Mouse (Mus musculus) heart, postnatal 25 days (tissue): ENCODE measurements around the gene Abhd15. TPM values are rescaled to one million over a fixed set of nuclear protein-coding genes. Genes with fewer than 3 reads are reported as not detected.

Experiments
- DNase-seq: peaks from one replicate; pipeline ENCODE4 v3.0.0; 2022; ENCODE audit warnings: low spot score
- intact Hi-C: fragments of 180-260 bp; cut with DNase I; formaldehyde crosslinking; loops from one replicate; pipeline ENCODE4 v1.15.1; 2025
- total RNA-seq, 2 experiments: library from RNA; stranded (reverse); gene quantifications; 2 replicates each; pipeline ENCODE4 v1.2.3; 2021

Gene Abhd15
- total RNA-seq, 2 experiments from 2014 or later, result 1.9 to 2.0 TPM

DNA sequence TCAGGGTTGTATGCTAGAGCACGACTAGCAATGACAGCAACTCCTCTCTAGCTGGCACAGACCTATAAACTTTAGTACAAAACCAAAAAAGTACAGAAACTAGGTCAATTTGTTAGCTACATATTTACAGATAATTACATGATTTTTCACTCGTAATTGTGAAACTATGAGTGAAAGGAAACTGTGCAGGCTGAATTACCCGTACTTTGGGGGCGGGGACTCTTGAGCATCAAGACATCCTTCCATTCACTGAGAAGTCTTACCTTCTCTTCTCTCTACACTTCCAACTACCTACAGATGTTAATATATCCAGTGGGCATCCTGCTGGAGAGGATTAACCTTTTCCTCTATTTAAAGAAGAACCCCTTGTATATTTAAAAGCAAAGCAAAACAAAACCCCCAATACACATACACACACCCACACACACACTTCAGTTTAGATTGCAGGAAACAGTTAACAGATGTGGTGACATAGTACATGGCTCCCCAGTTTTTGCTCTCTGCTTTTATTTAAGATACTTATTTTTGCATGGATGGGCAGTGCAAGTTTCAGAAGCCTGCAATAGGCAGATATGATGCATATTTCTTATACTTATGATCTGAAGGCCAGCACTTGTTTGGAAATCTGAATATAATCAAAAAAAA lies 17.4 kb downstream of the Abhd15 start:
- no peak for DNase-seq
- intact Hi-C loops, result no loop called here

GRCm38 (mm10) chr11:77545261-77545660 lies 30.3 kb downstream of the Abhd15 start:
- no peak for DNase-seq
- intact Hi-C loops, result no loop called here

DNA sequence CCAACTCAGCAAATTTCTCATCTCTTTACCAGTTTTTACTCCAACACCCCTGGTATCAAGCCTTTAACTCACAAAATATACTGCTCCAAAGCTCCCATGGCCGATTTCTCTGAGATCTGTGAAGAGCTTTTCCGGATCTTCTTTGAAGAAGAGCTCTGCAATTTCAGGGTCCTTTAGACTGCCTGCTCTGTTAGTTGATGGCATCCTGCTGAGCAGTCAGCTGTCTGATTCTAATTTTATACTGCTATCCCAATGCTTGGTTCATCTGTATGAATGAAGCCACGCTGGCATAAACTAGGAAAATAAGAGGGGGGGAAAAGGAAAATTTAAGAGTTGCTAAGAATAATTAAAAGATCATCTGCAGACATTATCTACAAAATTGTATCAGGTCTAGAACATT lies 70.3 kb downstream of the Abhd15 start:
- no peak for DNase-seq
- intact Hi-C loops, result no loop called here

Other genes starting within 250 kb of the Abhd15 start
- 100 to 1,000 TPM; 203 to 217 TPM for gene Coro6, start 52.7 kb upstream of the Abhd15 start, total RNA-seq
- 10 to 100 TPM; 10.7 to 11.7 TPM for gene Ankrd13b, start 25.4 kb upstream of the Abhd15 start, total RNA-seq
- gene Git1, start 21.6 kb upstream of the Abhd15 start, total RNA-seq, result 10 to 100 TPM; 51.3 TPM
- 1 to 10 TPM; 8.4 to 9.6 TPM for gene Trp53i13, start 859 bp downstream of the Abhd15 start, total RNA-seq
- gene Gm10392, start 4.1 kb downstream of the Abhd15 start, total RNA-seq, result not detected
- 10 to 100 TPM; 51.8 to 58.4 TPM for gene Taok1, start 92.7 kb downstream of the Abhd15 start, total RNA-seq
- 10 to 100 TPM; 45.6 to 54.3 TPM for gene Nufip2, start 171.0 kb downstream of the Abhd15 start, total RNA-seq
- gene Cryba1, start 210.2 kb downstream of the Abhd15 start, total RNA-seq, result not detected
- gene Myo18a, start 248.1 kb downstream of the Abhd15 start, total RNA-seq, result 100 to 1,000 TPM; 273 to 280 TPM